Mouse (Mus musculus) embryonic stem cell, embryonic (primary cell): ENCODE measurements around the gene Spata33.

ENCODE experiments used
- CTCF ChIA-PET, 4 experiments: fragments of 300-600 bp in 2 of 4; fragments of 350-600 bp in 2 of 4; sonication (Branson Sonifier 250); formaldehyde crosslinking; loops; one replicate each; lab custom pipeline; 2022; ENCODE audit warnings: inconsistent platforms in 2 of 4; lab: Charles Lee
- POLR2A ChIA-PET, 4 experiments: fragments of 300-600 bp in 2 of 4; fragments of 350-600 bp in 2 of 4; sonication (Branson Sonifier 250); formaldehyde crosslinking; loops; one replicate each; lab custom pipeline; 2022; ENCODE audit warnings: antibody characterized with exemption in 4 of 4, inconsistent platforms in 1 of 4; lab: Charles Lee

The Spata33 gene

GRCm38 (mm10) chr8:123215430-123215829 is 2.8 kb downstream of the Spata33 start:
- CTCF ChIA-PET = no interaction called here
- POLR2A ChIA-PET = interaction anchor here in 1 of 4 experiments (1.0 kb wide), 2 partner anchors 9 to 107 kb away, joined by 3 to 4 read pairs; partner anchors contain the start of gene Cdk10

GRCm38 (mm10) chr8:123220917-123221316 is 8.3 kb downstream of the Spata33 start:
- ChIA-PET POLR2A (interaction anchor here (0.5 to 2.5 kb wide), 11 partner anchors 9 to 407 kb away, joined by 3 to 16 read pairs (median 3); partner anchors contain the start of genes Spata2l (in 2 of the 4), Chmp1a (in 1 of the 4), Spata33 (in 1 of the 4) and Zfp276 (in 1 of the 4)), CTCF (interaction anchor here in 3 of 4 experiments (0.5 to 1.3 kb wide), 8 partner anchors 8 to 769 kb away, joined by 3 to 9 read pairs (median 4); partner anchors contain the start of genes Chmp1a (in 1 of the 3) and Spata33 (in 1 of the 3))

GRCm38 (mm10) chr8:123224278-123225266 is 11.9 kb downstream of the Spata33 start, which contains the start of gene Cdk10:
Gene Cdk10, plus strand, starts transcription at chr8:123224842.
- CTCF ChIA-PET = interaction anchor here in 3 of 4 experiments (0.6 to 1.9 kb wide), 7 partner anchors 9 to 86 kb away, joined by 3 to 6 read pairs (median 4); partner anchors contain the start of genes Chmp1a (in 2 of the 3), Spata33 (in 2 of the 3) and Spata2l (in 1 of the 3)
- POLR2A ChIA-PET = interaction anchor here in 3 of 4 experiments (0.6 to 3.7 kb wide), 21 partner anchors 8 to 294 kb away, joined by 3 to 30 read pairs (median 4); partner anchors contain the start of genes Chmp1a (in 3 of the 3), Spata2l (in 3 of the 3), Spata33 (in 3 of the 3) and Gas8 (in 1 of the 3)

- ChIA-PET CTCF (no interaction called here), POLR2A (interaction anchor here in 1 of 4 experiments (1.3 kb wide), 2 partner anchors 12 to 16 kb away, joined by 3 to 5 read pairs; partner anchors contain the start of genes Chmp1a and Spata33)
Measured at GRCm38 (mm10) chr8:123228416-123228815, 15.8 kb downstream of the Spata33 start.

GRCm38 (mm10) chr8:123230326-123230725 is 17.7 kb downstream of the Spata33 start:
- POLR2A ChIA-PET = interaction anchor here in 2 of 4 experiments (1.1 to 1.6 kb wide), 2 partner anchors 9 to 124 kb away, joined by 3 to 6 read pairs; no protein-coding TSS in a partner anchor
- CTCF ChIA-PET = interaction anchor here in 1 of 4 experiments (1.5 kb wide), 1 partner anchor 18 kb away, joined by 4 read pairs; the partner anchor contains the start of genes Chmp1a and Spata33

GRCm38 (mm10) chr8:123231742-123232141 is 19.1 kb downstream of the Spata33 start:
- ChIA-PET CTCF (interaction anchor here in 3 of 4 experiments (0.5 to 3.5 kb wide), 13 partner anchors 8 to 297 kb away, joined by 3 to 19 read pairs (median 4); partner anchors contain the start of genes Chmp1a (in 3 of the 3) and Spata33 (in 3 of the 3)), POLR2A (interaction anchor here in 3 of 4 experiments (0.5 to 9.1 kb wide), 12 partner anchors 12 to 124 kb away, joined by 3 to 53 read pairs (median 5); partner anchors contain the start of genes Chmp1a (in 2 of the 3), Spata33 (in 2 of the 3), Vps9d1 (in 1 of the 3) and Zfp276 (in 1 of the 3))

- ChIA-PET CTCF (interaction anchor here (0.8 to 3.5 kb wide), 14 partner anchors 8 to 210 kb away, joined by 3 to 19 read pairs (median 5); partner anchors contain the start of genes Chmp1a (in 2 of the 4) and Spata33 (in 2 of the 4)), POLR2A (interaction anchor here in 3 of 4 experiments (0.5 to 9.1 kb wide), 18 partner anchors 8 to 646 kb away, joined by 3 to 53 read pairs (median 8); partner anchors contain the start of genes Cdk10 (in 2 of the 3), Chmp1a (in 2 of the 3), Spata33 (in 2 of the 3) and Vps9d1 (in 1 of the 3))
Measured at GRCm38 (mm10) chr8:123232553-123232952, 19.9 kb downstream of the Spata33 start.

- CTCF ChIA-PET = interaction anchor here in 3 of 4 experiments (0.6 to 3.5 kb wide), 15 partner anchors 9 to 411 kb away, joined by 3 to 19 read pairs (median 5); partner anchors contain the start of genes Chmp1a (in 1 of the 3), Mc1r (in 1 of the 3) and Spata33 (in 1 of the 3)
- POLR2A ChIA-PET = interaction anchor here (0.5 to 9.1 kb wide), 30 partner anchors 9 to 598 kb away, joined by 3 to 53 read pairs (median 5); partner anchors contain the start of genes Vps9d1 (in 3 of the 4), Zfp276 (in 3 of the 4), Cdk10 (in 2 of the 4) and Chmp1a (in 2 of the 4)
Measured at GRCm38 (mm10) chr8:123233300-123233699, 20.7 kb downstream of the Spata33 start.

GRCm38 (mm10) chr8:123233760-123234159 is 21.1 kb downstream of the Spata33 start:
- CTCF ChIA-PET = interaction anchor here in 3 of 4 experiments (0.6 to 3.5 kb wide), 10 partner anchors 12 to 410 kb away, joined by 3 to 19 read pairs (median 6); partner anchors contain the start of genes Chmp1a (in 1 of the 3) and Spata33 (in 1 of the 3)
- POLR2A ChIA-PET = interaction anchor here (0.5 to 9.1 kb wide), 36 partner anchors 8 to 598 kb away, joined by 3 to 53 read pairs (median 4); partner anchors contain the start of genes Vps9d1 (in 3 of the 4), Zfp276 (in 3 of the 4), Cdk10 (in 2 of the 4) and Chmp1a (in 2 of the 4)

GRCm38 (mm10) chr8:123234918-123235519 is 22.4 kb downstream of the Spata33 start:
- ChIA-PET CTCF (interaction anchor here in 3 of 4 experiments (0.5 to 3.5 kb wide), 8 partner anchors 11 to 172 kb away, joined by 3 to 19 read pairs (median 6); partner anchors contain the start of genes Chmp1a (in 2 of the 3), Spata33 (in 2 of the 3) and Mc1r (in 1 of the 3)), POLR2A (interaction anchor here (0.5 to 9.1 kb wide), 35 partner anchors 9 to 711 kb away, joined by 3 to 53 read pairs (median 5); partner anchors contain the start of genes Vps9d1 (in 3 of the 4), Zfp276 (in 3 of the 4), Cdk10 (in 2 of the 4) and Chmp1a (in 2 of the 4))

- CTCF ChIA-PET = interaction anchor here (0.5 to 2.0 kb wide), 24 partner anchors 9 to 1624 kb away, joined by 3 to 9 read pairs (median 4); partner anchors contain the start of genes Chmp1a (in 3 of the 4), Spata33 (in 3 of the 4), Mc1r (in 2 of the 4) and Cdk10 (in 1 of the 4)
- POLR2A ChIA-PET = interaction anchor here (0.5 to 9.1 kb wide), 55 partner anchors 9 to 932 kb away, joined by 3 to 53 read pairs (median 4); partner anchors contain the start of genes Vps9d1 (in 4 of the 4), Zfp276 (in 4 of the 4), Chmp1a (in 3 of the 4) and Spata33 (in 3 of the 4)
Measured at GRCm38 (mm10) chr8:123235520-123236497, 23.2 kb downstream of the Spata33 start, which contains the start of gene Spata2l. Gene Spata2l, minus strand, starts transcription at chr8:123236233.

GRCm38 (mm10) chr8:123239398-123239797 is 26.8 kb downstream of the Spata33 start:
- ChIA-PET CTCF (interaction anchor here in 3 of 4 experiments (0.5 to 0.7 kb wide), 6 partner anchors 7 to 902 kb away, joined by 3 to 9 read pairs (median 5); no protein-coding TSS in a partner anchor), POLR2A (interaction anchor here in 2 of 4 experiments (1.0 to 9.1 kb wide), 8 partner anchors 11 to 134 kb away, joined by 3 to 46 read pairs (median 3); partner anchors contain the start of genes Vps9d1 (in 2 of the 2), Zfp276 (in 2 of the 2), Chmp1a (in 1 of the 2) and Spata33 (in 1 of the 2))

GRCm38 (mm10) chr8:123242107-123242923 is 29.7 kb downstream of the Spata33 start:
- POLR2A ChIA-PET = interaction anchor here in 2 of 4 experiments (0.8 to 4.7 kb wide), 3 partner anchors 12 to 139 kb away, joined by 3 to 26 read pairs (median 3); partner anchors contain the start of genes Vps9d1 (in 1 of the 2) and Zfp276 (in 1 of the 2)
- CTCF ChIA-PET = no interaction called here
